Mouse (Mus musculus) embryonic facial prominence, embryonic 14.5 days (tissue): ENCODE data around the gene Luzp4. TPM values are rescaled to one million over a fixed set of nuclear protein-coding genes. Genes with fewer than 3 reads are reported as not detected.
"Not testable (repeated sequence)": the region's sequence is repeated elsewhere in the genome, so short reads cannot be mapped to it uniquely, and the experiment has no call there.

Experiments
- ATAC-seq: fragments of 200-750 bp; cut with Nextera tagmentation; 2 replicates; pipeline ENCODE4 v1.8.0; 2017; ENCODE audit warnings: low read depth, moderate number of reproducible peaks, moderate TSS enrichment
- DNase-seq: peaks from one replicate; pipeline ENCODE4 v3.0.0-alpha.2; 2015; ENCODE audit warnings: low spot score
- H3K27ac ChIP-seq: fragments of 300-500 bp; sonication (generic); replicated peaks from 2 replicates; pipeline ENCODE4 v1.5.1; 2014; ENCODE audit warnings: low read depth, mild to moderate bottlenecking, low read length, moderate library complexity
- H3K27me3 ChIP-seq: fragments of 300-500 bp; sonication (generic); replicated peaks from 2 replicates; pipeline ENCODE4 v1.6.1; 2014; ENCODE audit warnings: low read length; ENCODE audit not compliant: control insufficient read depth, insufficient read depth
- H3K36me3 ChIP-seq: fragments of 300-500 bp; sonication (generic); 2 replicates; pipeline ENCODE4 v1.6.1; 2014; ENCODE audit warnings: low read length, mixed read lengths; ENCODE audit not compliant: control insufficient read depth, insufficient read depth
- H3K4me1 ChIP-seq: fragments of 300-500 bp; sonication (generic); 2 replicates; pipeline ENCODE4 v1.6.1; 2014; ENCODE audit warnings: antibody characterized with exemption, low read length; ENCODE audit not compliant: control insufficient read depth, insufficient read depth
- H3K4me2 ChIP-seq: fragments of 300-500 bp; sonication (generic); 2 replicates; pipeline ENCODE4 v1.6.1; 2014; ENCODE audit warnings: low read depth, mild to moderate bottlenecking, low read length, moderate library complexity, mixed read lengths
- H3K4me3 ChIP-seq: fragments of 300-500 bp; sonication (generic); 2 replicates; pipeline ENCODE4 v1.5.1; 2014; ENCODE audit warnings: low read depth, mild to moderate bottlenecking, low read length
- H3K9ac ChIP-seq: fragments of 300-500 bp; sonication (generic); 2 replicates; pipeline ENCODE4 v1.6.1; 2014; ENCODE audit warnings: low read depth, mild to moderate bottlenecking, low read length, moderate library complexity, mixed read lengths
- H3K9me3 ChIP-seq: fragments of 300-500 bp; sonication (generic); 2 replicates; pipeline ENCODE4 v1.6.1; 2016; ENCODE audit warnings: low read length; ENCODE audit not compliant: control insufficient read depth
- WGBS: fragments of 180-500 bp; shearing (Covaris S2); extraction: QIAGEN DNeasy Blood & Tissue Kit; methylation state at CpG from one replicate; pipeline ENCODE4 v1.1.7; 2014; 5-methylcytosine and 5-hydroxymethylcytosine counted together
- polyA plus RNA-seq: library from polyadenylated mRNA; unstranded; fragments of >200 nt; fragmentation: Nextera tagmentation; extraction: Ambion mirVana; gene quantifications from 2 replicates; pipeline ENCODE4 v1.2.1, GENCODE M21; 2014

Luzp4 gene
- 0.08 TPM in 1 of 2 replicates, not detected in the other for polyA plus RNA-seq

- ATAC-seq, H3K4me2 ChIP-seq, H3K4me1 ChIP-seq, H3K9me3 ChIP-seq, H3K27ac ChIP-seq, DNase-seq, H3K4me3 ChIP-seq, H3K36me3 ChIP-seq, H3K27me3 ChIP-seq, H3K9ac ChIP-seq: not testable (repeated sequence)
- 73% methylated on average over 2 of the region's 6 CpGs for WGBS
Measured at GRCm38 (mm10) chrX:148857340-148857739, at the start of gene Luzp4. TSS of gene Luzp4 (plus strand) at chrX:148857640.

- not testable (repeated sequence) for H3K9me3 ChIP-seq, H3K36me3 ChIP-seq, H3K27ac ChIP-seq, H3K9ac ChIP-seq, H3K4me2 ChIP-seq, H3K4me3 ChIP-seq, ATAC-seq, DNase-seq, H3K27me3 ChIP-seq, H3K4me1 ChIP-seq
- 94% methylated on average over 4 of the region's 4 CpGs for WGBS
Measured at GRCm38 (mm10) chrX:148841801-148842200, 15.6 kb upstream of the Luzp4 start.

Other genes starting within 250 kb of the Luzp4 start
- not detected in 2 replicates for gene Gm8334, start 242.5 kb upstream of the Luzp4 start, polyA plus RNA-seq
- not detected in 2 replicates for gene Gm15127, start 194.0 kb upstream of the Luzp4 start, polyA plus RNA-seq
- not detected in 2 replicates for gene Ott, start 216.6 kb downstream of the Luzp4 start, polyA plus RNA-seq